Mouse (Mus musculus): ENCODE results near the gene Sh2b1. TPM values are rescaled to one million over a fixed set of nuclear protein-coding genes. Genes with fewer than 3 reads are reported as not detected.

Sh2b1 gene
- polyA plus RNA-seq, 1 experiment from 2014 or later = 69.1 TPM

- Histone ChIP-seq H3K27me3 (no peaks in the 10 kb centered on the region), H3K4me2 (replicated peaks) (no peak overlapping the region), H3K4me1 (peaks cover 24% of the 10 kb centered on the region), H3K9me3 (no peaks in the 10 kb centered on the region), H3K4me3 (no peak overlapping the region), H3K9ac (replicated peaks) (no peak overlapping the region), H3K36me3 (peaks cover 43% of the 10 kb centered on the region), H3K27ac (replicated peaks) (no peak overlapping the region)
- ATAC-seq (replicated peaks) = no peak
- 93% methylated on average over 16 of the region's 16 CpGs for WGBS
These were observed 2.5 kb downstream of the Sh2b1 start for GRCm38 (mm10) chr7:126472713-126473112.

GRCm38 (mm10) chr7:126472306-126472705 lies 2.9 kb downstream of the Sh2b1 start:
- H3K27ac ChIP-seq (replicated peaks) = no peak overlapping the region
- no peaks in the 10 kb centered on the region for H3K9me3 ChIP-seq
- H3K4me2 ChIP-seq (replicated peaks) = no peak overlapping the region
- ATAC-seq (replicated peaks) = no peak
- no peak overlapping the region for H3K9ac ChIP-seq (replicated peaks)
- H3K36me3 ChIP-seq = peaks cover 47% of the 10 kb centered on the region
- 90% methylated on average over 13 of the region's 13 CpGs for WGBS
- no peaks in the 10 kb centered on the region for H3K27me3 ChIP-seq
- H3K4me1 ChIP-seq = peaks cover 24% of the 10 kb centered on the region
- no peak overlapping the region for H3K4me3 ChIP-seq

- no peak overlapping the region for H3K27ac ChIP-seq (replicated peaks)
- ATAC-seq (replicated peaks) = no peak
- H3K4me2 ChIP-seq (replicated peaks) = no peak overlapping the region
- no peak overlapping the region for H3K4me3 ChIP-seq
- no peaks in the 10 kb centered on the region for H3K9me3 ChIP-seq
- H3K4me1 ChIP-seq = peaks cover 24% of the 10 kb centered on the region
- peaks cover 51% of the 10 kb centered on the region for H3K36me3 ChIP-seq
- H3K27me3 ChIP-seq = no peaks in the 10 kb centered on the region
- H3K9ac ChIP-seq (replicated peaks) = no peak overlapping the region
- 87% methylated on average over 4 of the region's 4 CpGs for WGBS
These were observed 3.4 kb downstream of the Sh2b1 start for GRCm38 (mm10) chr7:126471853-126472252.

- 96% methylated on average over 5 of the region's 5 CpGs for WGBS
- Histone ChIP-seq H3K27me3 (no peaks in the 10 kb centered on the region), H3K4me3 (no peak overlapping the region), H3K36me3 (peaks cover 56% of the 10 kb centered on the region), H3K4me2 (replicated peaks) (no peak overlapping the region), H3K9ac (replicated peaks) (no peak overlapping the region), H3K4me1 (peaks cover 24% of the 10 kb centered on the region), H3K27ac (replicated peaks) (no peak overlapping the region), H3K9me3 (no peaks in the 10 kb centered on the region)
- ATAC-seq (replicated peaks) = no peak
These were observed 3.9 kb downstream of the Sh2b1 start for GRCm38 (mm10) chr7:126471361-126471760.

GRCm38 (mm10) chr7:126470077-126470476 lies 5.1 kb downstream of the Sh2b1 start:
- Histone ChIP-seq H3K9ac (replicated peaks) (no peak overlapping the region), H3K36me3 (peaks cover 58% of the 10 kb centered on the region), H3K4me1 (peaks cover 15% of the 10 kb centered on the region), H3K4me2 (replicated peaks) (no peak overlapping the region), H3K27ac (replicated peaks) (no peak overlapping the region), H3K9me3 (no peaks in the 10 kb centered on the region), H3K4me3 (no peak overlapping the region), H3K27me3 (no peaks in the 10 kb centered on the region)
- 93% methylated on average over 6 of the region's 6 CpGs for WGBS
- no peak for ATAC-seq (replicated peaks)

- Histone ChIP-seq H3K9me3 (no peaks in the 10 kb centered on the region), H3K4me3 (no peak overlapping the region), H3K27me3 (no peaks in the 10 kb centered on the region), H3K4me2 (replicated peaks) (no peak overlapping the region), H3K27ac (replicated peaks) (no peak overlapping the region), H3K4me1 (peaks cover under 1% of the 10 kb centered on the region; the same call in 1 of the 2 replicates), H3K36me3 (peaks cover 58% of the 10 kb centered on the region), H3K9ac (replicated peaks) (no peak overlapping the region)
- ATAC-seq (replicated peaks) = no peak
- WGBS = 95% methylated on average over 18 of the region's 18 CpGs
These were observed 7.2 kb downstream of the Sh2b1 start for GRCm38 (mm10) chr7:126467834-126468627.

DNA sequence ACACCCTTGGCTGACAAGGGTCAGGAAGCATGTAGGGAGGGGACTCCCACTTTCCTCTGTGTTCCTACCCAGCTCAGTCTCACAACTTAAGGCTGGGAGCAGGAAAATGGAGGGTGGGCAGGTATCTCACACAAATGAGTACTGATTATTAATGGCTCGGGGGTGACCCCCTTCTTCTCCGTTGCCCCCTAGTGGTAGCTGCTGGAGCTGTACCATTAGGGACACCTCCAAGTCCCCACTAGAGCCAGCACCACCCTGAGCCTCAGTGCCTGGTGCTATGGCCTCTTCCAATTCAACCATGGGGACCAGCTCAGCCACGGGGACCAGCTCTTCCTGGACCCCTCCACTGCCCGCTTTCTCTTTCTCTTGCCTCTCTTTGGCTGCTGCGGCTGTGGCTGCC lies 8.0 kb downstream of the Sh2b1 start:
- no peak overlapping the region for H3K4me3 ChIP-seq
- H3K27me3 ChIP-seq = no peaks in the 10 kb centered on the region
- ATAC-seq (replicated peaks) = 0 out of 2 replicates have a peak, but pooled peaks have one; percentile 51
- H3K9ac ChIP-seq (replicated peaks) = no peak overlapping the region
- H3K4me2 ChIP-seq (replicated peaks) = no peak overlapping the region
- no peaks in the 10 kb centered on the region for H3K9me3 ChIP-seq
- no peak overlapping the region for H3K27ac ChIP-seq (replicated peaks)
- H3K36me3 ChIP-seq = peaks cover 53% of the 10 kb centered on the region
- WGBS = 69% methylated on average over 5 of the region's 5 CpGs
- H3K4me1 ChIP-seq = no peaks in the 10 kb centered on the region

DNA sequence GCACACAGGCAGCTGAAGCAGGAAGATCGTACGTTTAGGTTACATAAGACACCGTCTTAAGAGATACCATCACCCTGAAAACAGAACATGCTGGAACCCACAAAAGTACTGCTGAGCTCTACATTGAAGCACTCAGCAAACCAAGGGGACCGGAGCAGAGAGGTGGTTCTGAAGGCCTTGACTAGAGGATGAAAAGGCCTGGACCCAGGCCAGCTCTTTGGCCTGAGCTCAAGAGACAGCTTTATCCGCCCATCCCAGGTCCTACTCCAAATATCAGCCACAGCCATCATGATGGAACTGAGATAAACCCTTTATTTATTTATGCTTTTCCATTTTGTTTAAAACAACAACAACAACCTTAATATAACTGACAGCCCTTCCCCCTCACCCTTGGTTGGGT lies 8.5 kb downstream of the Sh2b1 start:
- ATAC-seq (replicated peaks) = no peak
- no peak overlapping the region for H3K4me2 ChIP-seq (replicated peaks)
- no peaks in the 10 kb centered on the region for H3K27me3 ChIP-seq
- no peak overlapping the region for H3K4me3 ChIP-seq
- no peak overlapping the region for H3K9ac ChIP-seq (replicated peaks)
- H3K36me3 ChIP-seq = peaks cover 48% of the 10 kb centered on the region
- 87% methylated on average over 5 of the region's 5 CpGs for WGBS
- H3K4me1 ChIP-seq = no peaks in the 10 kb centered on the region
- no peaks in the 10 kb centered on the region for H3K9me3 ChIP-seq
- no peak overlapping the region for H3K27ac ChIP-seq (replicated peaks)

GRCm38 (mm10) chr7:126466116-126466515 lies 9.1 kb downstream of the Sh2b1 start:
- no peak for ATAC-seq (replicated peaks)
- Histone ChIP-seq H3K4me3 (no peak overlapping the region), H3K4me2 (replicated peaks) (no peak overlapping the region), H3K36me3 (peaks cover 42% of the 10 kb centered on the region), H3K27ac (replicated peaks) (no peak overlapping the region), H3K9ac (replicated peaks) (no peak overlapping the region), H3K4me1 (no peaks in the 10 kb centered on the region), H3K27me3 (no peaks in the 10 kb centered on the region), H3K9me3 (no peaks in the 10 kb centered on the region)
- 82% methylated on average over 9 of the region's 9 CpGs for WGBS

DNA sequence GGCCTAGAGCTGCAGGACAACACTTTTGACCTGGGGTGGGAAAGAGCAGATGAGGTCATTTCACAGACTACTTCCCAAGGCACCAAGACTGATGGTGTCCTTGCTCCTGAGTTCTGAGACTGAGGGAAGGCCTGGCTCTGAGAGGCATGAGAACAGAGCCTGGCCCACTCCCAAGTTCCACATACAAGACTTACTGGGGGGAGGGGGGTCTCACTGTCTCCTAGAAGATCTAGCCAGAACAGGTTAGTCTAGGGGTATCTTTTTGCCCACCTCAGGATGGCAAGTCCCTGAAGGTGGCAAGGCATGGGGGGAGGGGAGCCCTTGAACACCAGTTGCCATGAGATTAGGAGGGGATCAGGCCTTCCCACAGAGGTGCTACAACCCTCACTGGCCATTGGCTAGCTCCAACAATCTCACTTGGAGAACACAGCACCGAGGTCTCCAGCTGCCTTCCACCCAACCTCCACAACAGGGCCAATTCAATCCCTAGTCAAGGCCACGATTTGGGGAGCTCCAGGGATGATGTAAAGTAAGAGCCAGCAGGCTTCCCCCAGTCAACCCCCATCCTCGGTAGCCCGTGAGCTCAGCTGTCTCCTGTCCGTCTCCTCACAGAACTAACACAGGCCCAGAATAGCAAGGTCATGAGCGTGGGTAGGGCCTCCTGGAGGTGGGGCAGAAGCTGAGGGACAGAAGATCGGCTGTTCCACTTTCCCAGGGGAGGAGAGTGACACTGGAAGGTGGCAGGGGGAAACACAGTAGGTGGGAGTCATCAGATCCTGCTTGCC lies 9.8 kb downstream of the Sh2b1 start:
- Histone ChIP-seq H3K4me2 (replicated peaks) (no peak overlapping the region), H3K27ac (replicated peaks) (no peak overlapping the region), H3K4me3 (no peak overlapping the region), H3K9ac (replicated peaks) (no peak overlapping the region), H3K4me1 (no peaks in the 10 kb centered on the region), H3K36me3 (peaks cover 39% of the 10 kb centered on the region), H3K27me3 (no peaks in the 10 kb centered on the region), H3K9me3 (no peaks in the 10 kb centered on the region)
- no peak for ATAC-seq (replicated peaks)
- WGBS = 59% methylated on average over 7 of the region's 7 CpGs

- Histone ChIP-seq H3K27ac (replicated peaks) (no peak overlapping the region), H3K9me3 (no peaks in the 10 kb centered on the region), H3K4me3 (no peak overlapping the region), H3K36me3 (peaks cover 34% of the 10 kb centered on the region), H3K4me2 (replicated peaks) (no peak overlapping the region), H3K27me3 (no peaks in the 10 kb centered on the region), H3K4me1 (no peaks in the 10 kb centered on the region), H3K9ac (replicated peaks) (no peak overlapping the region)
- WGBS = 46% methylated on average over 5 of the region's 5 CpGs
- no peak for ATAC-seq (replicated peaks)
These were observed 10.4 kb downstream of the Sh2b1 start for GRCm38 (mm10) chr7:126464836-126465235.

DNA sequence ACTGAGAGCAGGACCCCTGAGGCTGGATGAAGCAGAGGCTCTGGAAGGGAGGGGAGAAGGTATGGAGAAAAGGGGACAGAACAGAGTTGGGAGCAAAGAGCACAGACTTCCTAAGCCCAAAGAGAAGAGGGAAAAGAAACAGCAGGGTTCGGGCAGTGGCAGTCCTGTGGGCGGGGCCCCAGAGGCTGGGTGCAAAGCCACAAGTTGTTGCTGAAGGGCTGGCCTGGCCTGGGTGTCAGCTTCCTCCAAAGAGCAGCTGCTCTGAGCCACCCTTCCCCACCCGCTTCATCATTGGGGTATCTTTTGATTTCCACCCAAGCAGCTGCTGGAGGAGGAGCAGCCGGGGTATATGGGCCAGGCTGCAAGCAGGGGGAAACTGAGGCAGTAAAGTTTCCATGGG lies 11.1 kb downstream of the Sh2b1 start:
- peaks cover 28% of the 10 kb centered on the region for H3K36me3 ChIP-seq
- H3K4me1 ChIP-seq = no peaks in the 10 kb centered on the region
- no peak for ATAC-seq (replicated peaks)
- WGBS = 50% methylated on average over 4 of the region's 4 CpGs
- H3K9ac ChIP-seq (replicated peaks) = no peak overlapping the region
- no peaks in the 10 kb centered on the region for H3K9me3 ChIP-seq
- no peaks in the 10 kb centered on the region for H3K27me3 ChIP-seq
- no peak overlapping the region for H3K27ac ChIP-seq (replicated peaks)
- no peak overlapping the region for H3K4me2 ChIP-seq (replicated peaks)
- no peak overlapping the region for H3K4me3 ChIP-seq

All from forebrain, embryonic 15.5 days (tissue).